Mouse (Mus musculus) stomach, embryonic 16.5 days (tissue): Measurements from ENCODE around the gene Clec2i. TPM values are rescaled to one million over a fixed set of nuclear protein-coding genes. Genes with fewer than 3 reads are reported as not detected.
A peak's percentile ranks its signal among the peaks of the same experiment; 100 is the strongest.
"Not testable (repeated sequence)": the region's sequence is repeated elsewhere in the genome, so short reads cannot be mapped to it uniquely, and the experiment has no call there.

Experiments used
- ATAC-seq: fragments of 200-750 bp; cut with Nextera tagmentation; 2 replicates; pipeline ENCODE4 v1.8.0; 2017; ENCODE audit warnings: moderate number of reproducible peaks, moderate TSS enrichment; ENCODE audit not compliant: insufficient read depth, low FRiP score
- H3K27ac ChIP-seq: fragments of 300-500 bp; sonication (generic); 2 replicates; pipeline ENCODE4 v1.5.1; 2014; ENCODE audit warnings: low read length
- H3K27me3 ChIP-seq: fragments of 300-500 bp; sonication (generic); 2 replicates; pipeline ENCODE4 v1.6.1; 2014; ENCODE audit warnings: low read length, control low read depth, mixed read lengths; ENCODE audit not compliant: control insufficient read depth, insufficient read depth
- H3K36me3 ChIP-seq: fragments of 300-500 bp; sonication (generic); 2 replicates; pipeline ENCODE4 v1.6.1; 2014; ENCODE audit warnings: low read length; ENCODE audit not compliant: control insufficient read depth, insufficient read depth
- H3K4me1 ChIP-seq: fragments of 300-500 bp; sonication (generic); 2 replicates; pipeline ENCODE4 v1.6.1; 2014; ENCODE audit warnings: low read length, control low read depth, mixed read lengths; ENCODE audit not compliant: control insufficient read depth, insufficient read depth
- H3K4me2 ChIP-seq: fragments of 300-500 bp; sonication (generic); 2 replicates; pipeline ENCODE4 v1.6.1; 2014; ENCODE audit warnings: low read depth, low read length, mixed read lengths
- H3K4me3 ChIP-seq: fragments of 300-500 bp; sonication (generic); replicated peaks from 2 replicates; pipeline ENCODE4 v1.5.1; 2014; ENCODE audit warnings: mild to moderate bottlenecking, low read length
- H3K9ac ChIP-seq: fragments of 300-500 bp; sonication (generic); 2 replicates; pipeline ENCODE4 v1.6.1; 2014; ENCODE audit warnings: low read length
- H3K9me3 ChIP-seq: fragments of 300-500 bp; sonication (generic); replicated peaks from 2 replicates; pipeline ENCODE4 v1.6.1; 2016; ENCODE audit warnings: low read length, control low read depth; ENCODE audit not compliant: control insufficient read depth
- WGBS: fragments of 180-500 bp; shearing (Covaris S2); extraction: QIAGEN DNeasy Blood & Tissue Kit; methylation state at CpG from one replicate; pipeline ENCODE4 v1.1.7; 2014; 5-methylcytosine and 5-hydroxymethylcytosine counted together
- polyA plus RNA-seq: library from polyadenylated mRNA; unstranded; fragments of >200 nt; fragmentation: Nextera tagmentation; extraction: Ambion mirVana; gene quantifications from 2 replicates; pipeline ENCODE4 v1.2.1, GENCODE M21; 2015

Clec2i gene
- polyA plus RNA-seq: 0.17 and 0.25 TPM in 2 replicates

DNA sequence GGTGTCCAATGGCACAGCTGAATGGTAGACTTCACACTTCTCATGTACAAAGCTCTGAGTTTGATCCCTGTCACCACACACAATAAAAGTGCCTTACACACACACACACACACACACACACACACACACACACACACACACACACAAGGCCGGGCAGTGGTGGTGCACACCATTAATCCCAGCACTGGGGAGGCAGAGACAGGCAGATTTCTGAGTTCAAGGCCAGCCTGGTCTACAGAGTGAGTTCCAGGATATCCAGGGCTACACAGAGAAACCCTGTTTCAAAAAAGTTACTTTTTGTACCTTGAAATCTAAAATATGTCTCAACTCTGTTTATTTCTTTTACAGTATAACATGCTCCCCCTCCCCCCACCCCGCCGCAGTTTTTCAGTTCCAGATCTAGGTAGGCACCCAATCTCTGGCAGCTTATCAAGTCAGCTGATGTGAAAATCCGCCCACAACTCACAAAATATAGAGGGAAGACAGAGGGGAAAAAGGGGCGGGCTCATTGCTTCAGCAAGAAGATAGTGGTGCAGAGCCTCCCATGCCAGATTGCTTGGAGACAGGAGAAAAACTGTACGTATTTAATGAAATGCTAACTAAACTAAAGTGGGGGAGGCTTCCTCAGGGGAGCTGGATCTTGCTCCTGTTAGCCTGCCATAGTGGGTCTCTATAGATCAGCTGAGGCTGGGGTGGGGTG, at the start of gene Clec2i:
TSS of gene Clec2i (plus strand) at position 498 of the 700 bp plus-strand sequence.
- not testable (repeated sequence) for H3K9ac ChIP-seq, H3K4me2 ChIP-seq, H3K4me3 ChIP-seq, H3K27me3 ChIP-seq, H3K4me1 ChIP-seq, ATAC-seq, H3K27ac ChIP-seq, H3K36me3 ChIP-seq, H3K9me3 ChIP-seq
- WGBS: 81% methylated on average over 6 of the region's 6 CpGs

DNA sequence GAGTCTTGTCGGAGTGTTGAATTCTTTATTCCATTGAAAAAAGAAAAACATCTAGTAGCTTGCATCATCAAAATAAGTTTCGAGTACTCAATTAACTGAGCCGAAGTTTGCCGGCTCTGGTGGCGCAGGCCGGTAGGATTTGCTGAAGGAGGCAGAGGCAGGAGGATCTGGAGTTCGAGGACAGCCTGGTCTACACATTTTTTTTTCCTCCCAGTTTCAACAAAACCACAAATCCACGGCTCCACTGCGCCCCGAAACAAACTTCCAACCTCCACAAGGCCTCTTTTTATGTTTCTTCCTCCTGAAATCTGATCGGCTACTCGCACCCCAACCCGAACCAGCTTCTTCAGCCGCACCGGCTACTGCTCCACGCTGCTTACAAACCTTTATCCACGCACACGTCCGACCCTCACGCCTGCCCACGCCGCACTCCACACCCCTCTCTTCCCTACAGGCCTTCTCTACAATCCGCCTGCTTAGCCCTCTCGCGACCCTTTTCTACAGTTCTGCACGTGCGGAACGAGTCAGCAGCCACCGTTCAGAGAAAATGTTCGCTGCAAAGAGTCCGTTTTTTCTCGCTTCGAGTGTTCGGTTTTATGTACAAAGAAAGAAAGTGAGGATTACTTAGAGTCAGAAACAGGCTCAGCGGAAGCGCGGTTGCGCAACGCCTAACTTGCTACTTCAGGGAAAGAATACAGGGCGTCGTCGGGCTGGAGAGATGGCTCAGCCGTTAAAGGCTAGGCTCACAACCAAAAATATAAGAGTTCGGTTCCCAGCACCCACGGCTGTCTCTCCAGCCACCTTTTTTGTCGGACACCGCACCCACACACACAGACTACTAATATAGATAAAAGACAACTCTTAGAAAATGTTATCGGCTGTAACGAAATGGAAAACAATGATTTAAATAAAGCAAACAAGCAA, 48.8 kb upstream of the Clec2i start:
- Histone ChIP-seq H3K4me2 (peak overlapping the region; percentile 75), H3K4me1 (0 out of 2 replicates have a peak, but pooled peaks cover 9% of the 10 kb centered on the region), H3K9ac (peak overlapping the region; percentile 89), H3K27me3 (no peaks in the 10 kb centered on the region), H3K36me3 (no peaks in the 10 kb centered on the region), H3K27ac (peak overlapping the region; percentile 99), H3K9me3 (no peaks in the 10 kb centered on the region), H3K4me3 (peak overlapping the region; percentile 86)
- ATAC-seq: peak; percentile 64
- under 1% methylated on average over 49 of the region's 49 CpGs for whole genome bisulfite sequencing

DNA sequence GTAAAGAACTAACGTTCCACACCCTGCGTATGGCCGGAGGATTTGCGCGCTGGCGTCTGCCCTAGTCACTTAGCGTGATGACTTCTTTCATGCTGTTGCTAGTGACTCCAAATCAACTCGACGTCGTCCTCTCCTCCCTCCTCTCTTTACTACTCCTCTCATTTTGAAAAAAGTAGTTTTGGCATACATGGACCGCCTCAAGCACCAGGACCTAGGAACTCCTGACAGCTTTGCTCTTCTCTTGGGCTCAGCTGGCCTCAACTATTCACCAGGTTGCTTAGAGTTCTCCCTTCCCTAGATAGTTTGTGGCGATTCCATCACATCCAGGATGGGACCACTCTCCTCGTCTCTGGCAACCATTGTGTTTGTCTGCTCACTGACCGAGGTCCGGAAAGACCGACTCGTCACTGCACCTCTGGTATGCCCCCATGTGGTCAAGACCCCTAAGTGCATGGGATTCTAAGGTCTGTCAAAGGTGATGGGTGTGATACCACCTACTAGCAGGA, 48.1 kb upstream of the Clec2i start:
- Histone ChIP-seq H3K4me1 (peaks cover 12% of the 10 kb centered on the region; the same call in 1 of the 2 replicates), H3K27me3 (no peaks in the 10 kb centered on the region), H3K9me3 (no peaks in the 10 kb centered on the region), H3K36me3 (no peaks in the 10 kb centered on the region), H3K4me3 (peak overlapping the region; percentile 86), H3K4me2 (peak overlapping the region; percentile 75), H3K27ac (peak overlapping the region; percentile 99), H3K9ac (peak overlapping the region; percentile 59)
- under 1% methylated on average over 17 of the region's 17 CpGs for WGBS
- ATAC-seq: peak; percentile 2; the same call in 1 of the 2 replicates

DNA sequence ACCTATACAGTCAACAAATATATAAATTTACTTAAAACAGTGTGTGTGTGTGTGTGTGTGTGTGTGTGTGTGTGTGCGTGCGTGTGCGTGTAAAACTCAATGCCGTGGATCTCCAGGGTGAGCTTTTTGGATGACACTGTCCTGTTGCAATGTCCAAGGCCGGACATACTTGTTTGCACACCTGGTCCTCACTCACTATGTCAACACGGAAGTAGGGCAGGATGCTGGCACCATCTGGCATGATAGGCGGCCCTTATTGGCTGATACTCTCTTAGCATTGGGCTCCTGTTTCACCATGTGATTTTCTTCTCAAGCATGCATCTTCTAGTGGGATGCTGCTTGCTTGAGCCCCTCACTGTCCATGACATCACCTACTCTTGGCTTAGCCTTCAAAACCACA, 47.5 kb upstream of the Clec2i start:
- no peak for ATAC-seq
- H3K27me3 ChIP-seq: no peaks in the 10 kb centered on the region
- H3K27ac ChIP-seq: peak overlapping the region; percentile 99; the same call in 1 of the 2 replicates
- no peaks in the 10 kb centered on the region for H3K9me3 ChIP-seq
- no peak overlapping the region for H3K9ac ChIP-seq
- peak overlapping the region; percentile 75 for H3K4me2 ChIP-seq
- peak overlapping the region; percentile 86 for H3K4me3 ChIP-seq
- 53% methylated on average over 7 of the region's 7 CpGs for WGBS
- H3K36me3 ChIP-seq: no peaks in the 10 kb centered on the region
- H3K4me1 ChIP-seq: peaks cover 16% of the 10 kb centered on the region; the same call in 1 of the 2 replicates

DNA sequence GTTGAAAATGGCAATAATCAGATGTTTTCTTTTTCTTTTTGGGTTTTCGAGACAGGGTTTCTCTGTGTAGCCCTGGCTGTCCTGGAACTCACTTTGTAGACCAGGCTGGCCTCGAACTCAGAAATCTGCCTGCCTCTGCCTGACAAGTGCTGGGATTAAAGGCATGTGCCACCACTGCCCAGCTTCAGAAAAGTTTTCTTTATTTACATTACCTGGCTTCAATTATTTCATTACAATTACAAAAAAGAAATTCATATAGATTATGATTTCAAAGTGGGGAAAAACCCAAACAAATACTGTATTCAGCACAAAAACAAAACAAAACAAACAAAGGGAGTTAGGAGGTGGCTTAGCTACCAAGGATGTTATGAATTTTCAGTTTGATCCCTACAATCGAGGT, 46.7 kb upstream of the Clec2i start:
- not testable (repeated sequence) for H3K9me3 ChIP-seq, H3K36me3 ChIP-seq, H3K4me3 ChIP-seq, H3K9ac ChIP-seq, H3K27me3 ChIP-seq, H3K4me2 ChIP-seq, ATAC-seq, H3K27ac ChIP-seq
- H3K4me1 ChIP-seq: peaks cover 16% of the 10 kb centered on the region; the same call in 1 of the 2 replicates
- WGBS: 87% methylated on average over 3 of the region's 3 CpGs

DNA sequence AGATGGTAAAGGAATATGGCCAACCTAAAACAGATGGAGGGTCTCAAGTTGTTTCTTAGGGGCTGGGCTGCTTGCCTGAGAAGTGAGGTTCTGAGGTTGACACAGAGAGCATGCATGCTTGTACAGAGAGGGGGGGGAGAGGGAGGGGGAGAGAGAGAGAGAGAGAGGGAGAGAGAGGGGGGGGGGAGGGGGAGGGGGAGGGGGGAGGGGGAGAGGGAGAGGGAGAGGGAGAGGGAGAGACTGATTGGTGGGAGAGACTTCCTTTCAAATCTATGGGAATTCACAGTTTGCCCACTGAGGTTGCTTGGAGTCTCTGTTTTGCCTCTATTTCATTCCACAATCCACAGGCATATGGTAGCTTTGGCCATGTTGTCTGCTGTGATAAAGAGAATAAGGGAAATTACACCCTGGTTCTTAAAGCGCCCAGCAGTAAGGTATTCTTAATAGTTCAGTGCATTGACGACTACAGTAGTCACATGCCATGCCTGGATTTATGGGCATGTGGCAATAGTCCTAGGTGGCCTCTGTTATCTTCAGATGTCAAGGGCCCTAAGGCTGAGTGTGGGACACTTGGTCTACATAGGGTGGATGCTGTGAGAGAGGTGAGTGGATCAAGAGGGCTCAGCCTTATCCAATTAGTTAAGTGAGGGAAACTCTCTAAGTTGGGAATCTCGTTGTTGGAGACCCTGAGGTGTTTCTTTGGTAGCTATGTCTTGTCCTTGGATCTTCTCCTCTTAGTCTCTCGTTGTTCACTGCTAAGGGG, 45.9 kb upstream of the Clec2i start:
- whole genome bisulfite sequencing: 48% methylated on average over 4 of the region's 4 CpGs
- H3K9me3 ChIP-seq: no peaks in the 10 kb centered on the region
- H3K27ac ChIP-seq: peak overlapping the region; percentile 97; the same call in 1 of the 2 replicates
- H3K4me1 ChIP-seq: peaks cover 16% of the 10 kb centered on the region; the same call in 1 of the 2 replicates
- H3K9ac ChIP-seq: peak overlapping the region; percentile 90
- H3K27me3 ChIP-seq: no peaks in the 10 kb centered on the region
- no peaks in the 10 kb centered on the region for H3K36me3 ChIP-seq
- ATAC-seq: no peak
- peak overlapping the region; percentile 68 for H3K4me2 ChIP-seq
- peak overlapping the region; percentile 73 for H3K4me3 ChIP-seq

DNA sequence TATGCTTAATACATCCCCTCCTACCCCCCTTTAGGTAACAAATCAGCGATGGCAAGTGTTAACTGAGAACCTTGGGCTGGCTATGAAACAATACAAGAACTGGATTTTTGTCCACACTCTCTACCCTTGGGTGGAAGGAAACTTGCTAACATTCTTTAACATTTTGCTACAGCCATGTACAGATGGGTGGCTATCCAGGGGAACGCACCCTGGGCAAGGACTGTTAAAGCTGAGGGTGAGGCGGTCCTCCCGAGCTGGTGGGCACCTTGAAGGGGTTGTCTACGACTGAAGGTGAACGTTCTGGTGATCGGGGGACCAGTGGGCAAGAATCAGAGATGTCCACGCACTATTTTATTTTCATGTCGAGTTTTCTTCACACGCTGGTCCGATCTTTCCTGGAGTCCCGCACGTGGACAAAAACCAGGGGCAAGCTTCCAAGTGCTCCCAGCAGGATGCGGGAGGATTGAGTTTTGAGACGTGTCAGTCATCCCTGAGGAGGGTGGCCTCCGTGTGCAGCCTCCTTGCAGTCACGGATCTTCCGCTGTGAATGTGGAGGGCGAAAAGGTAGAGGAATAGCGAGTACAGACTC, 44.9 kb upstream of the Clec2i start:
- H3K36me3 ChIP-seq: no peaks in the 10 kb centered on the region
- peaks cover 16% of the 10 kb centered on the region; the same call in 1 of the 2 replicates for H3K4me1 ChIP-seq
- peak overlapping the region; percentile 90 for H3K9ac ChIP-seq
- peak overlapping the region; percentile 97 for H3K27ac ChIP-seq
- no peaks in the 10 kb centered on the region for H3K9me3 ChIP-seq
- H3K27me3 ChIP-seq: no peaks in the 10 kb centered on the region
- WGBS: under 1% methylated on average over 20 of the region's 20 CpGs
- no peak for ATAC-seq
- H3K4me2 ChIP-seq: peak overlapping the region; percentile 68
- H3K4me3 ChIP-seq: peak overlapping the region; percentile 73

DNA sequence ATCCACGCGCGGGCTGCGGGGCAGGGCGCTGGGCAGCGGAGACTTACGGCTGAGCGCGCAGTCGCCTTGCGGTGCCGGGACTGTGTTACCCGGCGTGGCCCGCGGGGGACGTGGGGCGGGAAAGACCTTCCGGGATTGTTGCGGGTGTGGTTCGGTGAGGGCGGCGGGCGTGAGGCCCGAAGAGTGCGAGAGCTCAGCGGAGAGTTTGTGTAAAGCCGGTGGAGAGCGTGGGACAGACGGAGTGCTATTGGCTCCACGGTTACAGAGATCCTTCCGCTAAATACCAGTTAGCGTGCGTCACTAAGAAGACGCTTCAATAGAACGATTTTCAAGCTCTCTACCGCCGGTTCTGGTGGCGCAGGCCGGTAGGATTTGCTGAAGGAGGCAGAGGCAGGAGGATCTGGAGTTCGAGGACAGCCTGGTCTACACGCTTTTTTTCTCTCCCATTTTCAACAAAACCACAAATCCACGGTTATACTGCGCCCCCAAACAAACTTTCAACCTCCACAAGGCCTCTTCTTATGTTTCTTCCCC, 44.4 kb upstream of the Clec2i start:
- Histone ChIP-seq H3K27ac (peak overlapping the region; percentile 98), H3K27me3 (no peaks in the 10 kb centered on the region), H3K9ac (peak overlapping the region; percentile 90), H3K4me2 (peak overlapping the region; percentile 77), H3K36me3 (no peaks in the 10 kb centered on the region), H3K4me1 (peaks cover 16% of the 10 kb centered on the region; the same call in 1 of the 2 replicates), H3K4me3 (peak overlapping the region; percentile 73), H3K9me3 (no peaks in the 10 kb centered on the region)
- under 1% methylated on average over 44 of the region's 44 CpGs for WGBS
- ATAC-seq: peak; percentile 86
